Mouse (Mus musculus): Measurements from ENCODE around the gene Larp4b.

- TF ChIP-seq CTCF (IDR thresholded peaks at IDR 0.05; ENCODE audit: borderline replicate concordance, extremely low read depth, insufficient read depth, insufficient read length) (no peak), POLR2A (IDR thresholded peaks at IDR 0.05; ENCODE audit: borderline replicate concordance, extremely low read depth, insufficient read depth, insufficient read length, poor library complexity, severe bottlenecking) (no peak)
Observed at GRCm38 (mm10) chr13:9173414-9173813, 79.7 kb downstream of the Larp4b start.
